ENCODE assay signal across 8 mouse cellular contexts in the genomic region with DNA sequence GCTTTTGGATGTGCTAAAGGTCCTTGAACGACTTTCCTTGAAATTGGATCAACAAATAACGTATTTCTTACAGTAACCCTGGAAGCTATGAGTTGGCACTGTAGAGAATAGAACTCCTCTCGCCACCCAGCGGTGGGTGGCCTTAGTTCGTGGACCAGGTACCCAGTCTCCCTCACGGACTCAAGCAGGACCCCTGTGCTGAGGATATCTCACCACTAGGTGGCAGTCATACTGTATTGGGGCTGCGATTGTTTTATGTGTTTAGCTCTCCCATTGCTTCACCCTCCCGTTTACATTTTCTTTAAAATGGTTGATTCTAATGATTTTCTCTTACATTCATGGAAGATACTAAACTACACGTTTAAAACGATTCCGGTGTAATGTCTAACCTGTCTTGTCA. TPM values are rescaled to one million over a fixed set of nuclear protein-coding genes. Genes with fewer than 3 reads are reported as not detected.
DNase-seq lines count a peak whose midpoint lies in the region; ATAC-seq and TF ChIP-seq lines count a peak whose summit lies in the region.

No protein-coding gene starts in this region.

- no peaks in the 10 kb centered on the region for H3K9me3 ChIP-seq in hindbrain, postnatal 0 days (ENCODE audit: low read length)

- peak; percentile 81 for ATAC-seq in hindbrain, postnatal 0 days
- peak; percentile 99 for ATAC-seq in megakaryocyte, adult 5-6 weeks (ENCODE audit: poor library complexity, severe bottlenecking)

- H3K9ac ChIP-seq in hindbrain, postnatal 0 days (replicated peaks; ENCODE audit: low read length): no peak overlapping the region

- WGBS in hindbrain, postnatal 0 days: 17% methylated on average over 11 of the region's 11 CpGs

- no peak overlapping the region for H3K4me3 ChIP-seq in gastrocnemius, adult 2 months
- no peak overlapping the region for H3K4me3 ChIP-seq in hindbrain, postnatal 0 days (ENCODE audit: low read length)

- peak overlapping the region; percentile 48; the same call in 1 of the 2 replicates for H3K27ac ChIP-seq in gastrocnemius, adult 2 months
- H3K27ac ChIP-seq in hindbrain, postnatal 0 days: no peak overlapping the region

- intact Hi-C loops in gastrocnemius, adult 2 months (cut with DNase I): loop anchor here (1.0 to 5.0 kb wide), 4 partner anchors 54 to 154 kb away; a partner anchor contains a TSS

- no peaks in the 10 kb centered on the region for H3K27me3 ChIP-seq in hindbrain, postnatal 0 days (ENCODE audit: insufficient read depth, low read length)

- no peak overlapping the region for H3K4me2 ChIP-seq in hindbrain, postnatal 0 days (ENCODE audit: low read depth, low read length)

- H3K4me1 ChIP-seq in hindbrain, postnatal 0 days (ENCODE audit: insufficient read depth, low read length): no peaks in the 10 kb centered on the region

- DNase-seq in T-cell, adult 2 months (ENCODE audit: low spot score): peak; percentile 83
- DNase-seq in cerebellum, postnatal 36 days: peak; percentile 87 to 91
- peak; percentile 85 for DNase-seq in gastrocnemius, adult 2 months
- peak; percentile 75 for DNase-seq in hindbrain, postnatal 0 days (ENCODE audit: low spot score)
- DNase-seq in left cerebral cortex, adult 18-20 months (ENCODE audit: low spot score in 2 of 2): peak; percentile 83 to 86
- peak; percentile 66 to 80 for DNase-seq in right cerebral cortex, postnatal 10 days (ENCODE audit: low spot score in 2 of 2)
- peak; percentile 90 for DNase-seq in urinary bladder, postnatal 14 days (ENCODE audit: low spot score)

- no peak; the same call in 1 of the 2 replicates for TF ChIP-seq CTCF in gastrocnemius, adult 2 months (IDR thresholded peaks at IDR 0.05)
- TF ChIP-seq CTCF in hindbrain, postnatal 0 days (IDR thresholded peaks at IDR 0.05; ENCODE audit: low read depth): peak; percentile 75

- no peaks in the 10 kb centered on the region for H3K36me3 ChIP-seq in hindbrain, postnatal 0 days (ENCODE audit: insufficient read depth, low read length)

RNA-seq across cellular contexts. Expression of a gene that starts 9.8 kb away (rescaled TPM):
- total RNA-seq in gastrocnemius, adult 2 months (2021): 1 to 10 TPM in 1 of 2 experiments, under 1 TPM in 1; 0.84 to 2.0 TPM
- total RNA-seq in hindbrain, postnatal 0 days (2014; rRNA removed): 1.3 and 2.6 TPM in 2 replicates
- polyA plus RNA-seq in hindbrain, postnatal 0 days (2015; fragmentation: Nextera tagmentation; extraction: Ambion mirVana): 1.9 and 2.3 TPM in 2 replicates
- total RNA-seq in left cerebral cortex, adult 18-20 months (2021): 1 to 10 TPM; 3.5 to 4.5 TPM
- total RNA-seq in megakaryocyte, adult 5-6 weeks (2015): 74.2 and 74.8 TPM in 2 replicates
- 95.7 and 112 TPM in 2 replicates for total RNA-seq in megakaryocyte, adult 5-6 weeks (2017)

Comparison
In these comparisons a context has a peak if more than half of its experiments do, and no peak if none do; other contexts are left out.
1. RNA of a gene that starts 9.8 kb away (total RNA-seq): 74.2 to 112 TPM in megakaryocyte, adult 5-6 weeks; 3.5 to 4.5 TPM in left cerebral cortex, adult 18-20 months, 0.84 to 2.0 TPM in gastrocnemius, adult 2 months and 1.3 to 2.6 TPM in hindbrain, postnatal 0 days; every median in the first group is over 10 times any median in the second.
2. Peak in every context shown above with its lines, with median percentiles within 50 percentile points of each other: DNase-seq.